Mouse (Mus musculus) forebrain, embryonic 11.5 days (tissue): Measurements from ENCODE around the gene E130311K13Rik. TPM values are rescaled to one million over a fixed set of nuclear protein-coding genes. Genes with fewer than 3 reads are reported as not detected.

Experiments
- ATAC-seq: fragments of 200-750 bp; cut with Nextera tagmentation; replicated peaks from 2 replicates; pipeline ENCODE4 v1.8.0; 2017; ENCODE audit warnings: moderate TSS enrichment; ENCODE audit not compliant: low FRiP score
- DNase-seq: peaks from one replicate; pipeline ENCODE4 v3.0.0-alpha.2; 2017; ENCODE audit warnings: low spot score
- H3K27ac ChIP-seq: fragments of 300-500 bp; sonication (generic); 2 replicates; pipeline ENCODE4 v1.5.1; 2014; ENCODE audit warnings: low read depth, low read length
- H3K27me3 ChIP-seq: fragments of 300-500 bp; sonication (generic); 2 replicates; pipeline ENCODE4 v1.6.1; 2014; ENCODE audit warnings: mild to moderate bottlenecking, low read length, mixed read lengths; ENCODE audit not compliant: control insufficient read depth, insufficient read depth
- H3K36me3 ChIP-seq: fragments of 300-500 bp; sonication (generic); 2 replicates; pipeline ENCODE4 v1.6.1; 2014; ENCODE audit warnings: mild to moderate bottlenecking, low read length, moderate library complexity, mixed read lengths; ENCODE audit not compliant: control insufficient read depth, insufficient read depth
- H3K4me1 ChIP-seq: fragments of 300-500 bp; sonication (generic); replicated peaks from 2 replicates; pipeline ENCODE4 v1.6.1; 2014; ENCODE audit warnings: low read length, mixed read lengths; ENCODE audit not compliant: control insufficient read depth, insufficient read depth
- H3K4me2 ChIP-seq: fragments of 300-500 bp; sonication (generic); 2 replicates; pipeline ENCODE4 v1.6.1; 2014; ENCODE audit warnings: low read depth, mild to moderate bottlenecking, low read length, moderate library complexity, mixed read lengths; ENCODE audit not compliant: severe bottlenecking
- H3K4me3 ChIP-seq: fragments of 300-500 bp; sonication (generic); 2 replicates; pipeline ENCODE4 v1.5.1; 2014; ENCODE audit warnings: low read depth, low read length
- H3K9ac ChIP-seq: fragments of 300-500 bp; sonication (generic); 2 replicates; pipeline ENCODE4 v1.6.1; 2014; ENCODE audit warnings: low read length
- H3K9me3 ChIP-seq: fragments of 300-500 bp; sonication (generic); 2 replicates; pipeline ENCODE4 v1.6.1; 2016; ENCODE audit warnings: low read length, mixed read lengths; ENCODE audit not compliant: control insufficient read depth
- WGBS: fragments of 180-500 bp; shearing (Covaris S2); extraction: QIAGEN DNeasy Blood & Tissue Kit; methylation state at CpG from one replicate; pipeline ENCODE4 v1.1.7; 2014; 5-methylcytosine and 5-hydroxymethylcytosine counted together
- polyA plus RNA-seq: library from polyadenylated mRNA; unstranded; fragments of >200 nt; fragmentation: Nextera tagmentation; extraction: Ambion mirVana; gene quantifications from 2 replicates; pipeline ENCODE4 v1.2.1, GENCODE M21; 2014

E130311K13Rik gene
- polyA plus RNA-seq, 1 experiment from 2014 or later: 4.0 TPM

- Histone ChIP-seq H3K4me2 (no peak overlapping the region), H3K27ac (no peak overlapping the region), H3K27me3 (no peaks in the 10 kb centered on the region), H3K9me3 (no peaks in the 10 kb centered on the region), H3K4me3 (no peak overlapping the region), H3K4me1 (peaks cover 9% of the 10 kb centered on the region; the same call in 1 of the 2 replicates), H3K36me3 (no peaks in the 10 kb centered on the region; the same call in 1 of the 2 replicates), H3K9ac (no peak overlapping the region)
- ATAC-seq (no peak), DNase-seq (no peak)
- 0% methylated on average over 1 of the region's 1 CpGs for WGBS
These were observed 56.5 kb downstream of the E130311K13Rik start for GRCm38 (mm10) chr3:63872818-63873217.

- WGBS: 0% methylated on average over 2 of the region's 2 CpGs
- H3K9ac ChIP-seq: no peak overlapping the region
- H3K27me3 ChIP-seq: no peaks in the 10 kb centered on the region
- H3K4me3 ChIP-seq: no peak overlapping the region
- no peaks in the 10 kb centered on the region; the same call in 1 of the 2 replicates for H3K36me3 ChIP-seq
- peaks cover 9% of the 10 kb centered on the region; the same call in 1 of the 2 replicates for H3K4me1 ChIP-seq
- H3K27ac ChIP-seq: peak overlapping the region; percentile 58
- no peak overlapping the region; the same call in 1 of the 2 replicates for H3K4me2 ChIP-seq
- H3K9me3 ChIP-seq: no peaks in the 10 kb centered on the region
- ATAC-seq: peak; percentile 90
- DNase-seq: no peak
These were observed 58.0 kb downstream of the E130311K13Rik start for GRCm38 (mm10) chr3:63871249-63871648.

- 71% methylated on average over 1 of the region's 1 CpGs for WGBS
- Histone ChIP-seq H3K36me3 (no peaks in the 10 kb centered on the region; the same call in 1 of the 2 replicates), H3K9ac (no peak overlapping the region), H3K27ac (no peak overlapping the region), H3K9me3 (no peaks in the 10 kb centered on the region), H3K4me1 (peaks cover 9% of the 10 kb centered on the region; the same call in 1 of the 2 replicates), H3K4me3 (no peak overlapping the region), H3K4me2 (no peak overlapping the region), H3K27me3 (no peaks in the 10 kb centered on the region)
- ATAC-seq (no peak), DNase-seq (no peak)
These were observed 61.0 kb downstream of the E130311K13Rik start for GRCm38 (mm10) chr3:63868285-63868684.

- no peak overlapping the region for H3K4me3 ChIP-seq
- H3K27ac ChIP-seq: no peak overlapping the region
- no peaks in the 10 kb centered on the region for H3K4me1 ChIP-seq
- H3K36me3 ChIP-seq: no peaks in the 10 kb centered on the region; the same call in 1 of the 2 replicates
- H3K9ac ChIP-seq: no peak overlapping the region
- no peak overlapping the region for H3K4me2 ChIP-seq
- no peaks in the 10 kb centered on the region for H3K9me3 ChIP-seq
- WGBS: 82% methylated on average over 2 of the region's 2 CpGs
- no peak for DNase-seq
- ATAC-seq: no peak
- H3K27me3 ChIP-seq: no peaks in the 10 kb centered on the region
These were observed 64.2 kb downstream of the E130311K13Rik start for GRCm38 (mm10) chr3:63865069-63865468.

Other genes starting within 250 kb of the E130311K13Rik start
- 27.5 and 27.6 TPM in 2 replicates for gene Plch1, start 30.0 kb downstream of the E130311K13Rik start, polyA plus RNA-seq
- 13.0 and 13.7 TPM in 2 replicates for gene Slc33a1, start 35.3 kb upstream of the E130311K13Rik start, polyA plus RNA-seq
- gene Gmps, start 46.6 kb upstream of the E130311K13Rik start, polyA plus RNA-seq: 70.5 and 73.6 TPM in 2 replicates
- gene Vmn2r1, start 152.1 kb upstream of the E130311K13Rik start, polyA plus RNA-seq: not detected in 2 replicates
- not detected in 2 replicates for gene Vmn2r2, start 212.5 kb upstream of the E130311K13Rik start, polyA plus RNA-seq